Mouse (Mus musculus): ENCODE measurements around the gene Adarb1. TPM values are rescaled to one million over a fixed set of nuclear protein-coding genes. Genes with fewer than 3 reads are reported as not detected.

The Adarb1 gene
- polyA plus RNA-seq, 1 experiment from 2014 or later: 1.1 TPM

- Histone ChIP-seq H3K27me3 (ENCODE audit: control insufficient read depth, insufficient read depth, low read depth, low read length) (no peaks in the 10 kb centered on the region), H3K9ac (ENCODE audit: low read depth, low read length) (no peak overlapping the region), H3K27ac (ENCODE audit: low read length) (no peak overlapping the region), H3K9me3 (replicated peaks; ENCODE audit: control insufficient read depth, low read length) (no peaks in the 10 kb centered on the region), H3K4me1 (ENCODE audit: control insufficient read depth, low read depth, low read length) (no peaks in the 10 kb centered on the region), H3K36me3 (ENCODE audit: control insufficient read depth, insufficient read depth) (no peaks in the 10 kb centered on the region), H3K4me3 (ENCODE audit: low read depth, low read length) (no peak overlapping the region), H3K4me2 (ENCODE audit: low read depth, low read length) (no peak overlapping the region)
- 71% methylated on average over 9 of the region's 9 CpGs for WGBS (ENCODE audit: insufficient replicate concordance)
- no peak for ATAC-seq (ENCODE audit: low read depth)
Observed at GRCm38 (mm10) chr10:77333518-77333917, 84.6 kb downstream of the Adarb1 start.

DNA sequence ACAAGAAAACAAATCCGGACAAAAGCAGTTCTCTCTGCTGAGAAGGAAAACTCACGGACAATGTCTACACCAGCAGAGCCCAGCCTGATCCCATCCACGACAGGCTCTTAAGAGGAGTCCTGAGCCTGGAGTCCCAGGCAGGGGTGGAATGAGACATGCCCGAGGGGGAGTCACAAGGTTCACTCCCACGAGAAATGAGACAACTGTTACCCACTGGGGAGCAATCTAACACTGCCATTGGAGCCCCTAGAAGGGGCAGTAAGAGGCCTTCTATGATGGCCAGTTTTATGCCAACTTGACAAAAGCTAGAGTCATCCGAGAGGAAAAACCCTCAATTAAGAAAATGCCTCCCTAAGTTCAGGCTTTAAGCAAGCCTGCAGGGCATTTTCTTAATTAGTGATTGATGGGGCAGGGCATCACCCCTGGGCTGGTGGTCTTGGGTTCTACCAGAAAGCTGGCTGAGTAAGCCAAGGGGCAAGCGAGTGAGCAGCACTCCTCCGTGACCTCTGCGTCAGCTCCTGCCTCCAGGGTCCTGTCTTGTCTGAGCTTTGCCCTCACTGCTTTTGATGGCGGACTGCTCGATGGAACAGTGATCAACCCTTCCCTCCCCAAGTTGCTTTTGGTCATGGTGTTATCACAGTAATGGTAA, 88.5 kb downstream of the Adarb1 start:
- H3K27me3 ChIP-seq (ENCODE audit: control insufficient read depth, insufficient read depth, low read depth, low read length): no peaks in the 10 kb centered on the region
- WGBS (ENCODE audit: insufficient replicate concordance): 63% methylated on average over 11 of the region's 11 CpGs
- no peaks in the 10 kb centered on the region for H3K36me3 ChIP-seq (ENCODE audit: control insufficient read depth, insufficient read depth)
- H3K4me2 ChIP-seq (ENCODE audit: low read depth, low read length): no peak overlapping the region
- H3K4me1 ChIP-seq (ENCODE audit: control insufficient read depth, low read depth, low read length): no peaks in the 10 kb centered on the region
- H3K9me3 ChIP-seq (replicated peaks; ENCODE audit: control insufficient read depth, low read length): no peaks in the 10 kb centered on the region
- no peak for ATAC-seq (ENCODE audit: low read depth)
- no peak overlapping the region for H3K9ac ChIP-seq (ENCODE audit: low read depth, low read length)
- H3K4me3 ChIP-seq (ENCODE audit: low read depth, low read length): no peak overlapping the region
- H3K27ac ChIP-seq (ENCODE audit: low read length): no peak overlapping the region

GRCm38 (mm10) chr10:77324716-77325115, 93.4 kb downstream of the Adarb1 start:
- Histone ChIP-seq H3K9me3 (replicated peaks; ENCODE audit: control insufficient read depth, low read length) (no peaks in the 10 kb centered on the region), H3K27ac (ENCODE audit: low read length) (no peak overlapping the region), H3K4me2 (ENCODE audit: low read depth, low read length) (no peak overlapping the region), H3K4me1 (ENCODE audit: control insufficient read depth, low read depth, low read length) (no peaks in the 10 kb centered on the region), H3K36me3 (ENCODE audit: control insufficient read depth, insufficient read depth) (no peaks in the 10 kb centered on the region), H3K27me3 (ENCODE audit: control insufficient read depth, insufficient read depth, low read depth, low read length) (no peaks in the 10 kb centered on the region), H3K4me3 (ENCODE audit: low read depth, low read length) (no peak overlapping the region), H3K9ac (ENCODE audit: low read depth, low read length) (no peak overlapping the region)
- no peak for ATAC-seq (ENCODE audit: low read depth)
- WGBS (ENCODE audit: insufficient replicate concordance): 77% methylated on average over 6 of the region's 6 CpGs

DNA sequence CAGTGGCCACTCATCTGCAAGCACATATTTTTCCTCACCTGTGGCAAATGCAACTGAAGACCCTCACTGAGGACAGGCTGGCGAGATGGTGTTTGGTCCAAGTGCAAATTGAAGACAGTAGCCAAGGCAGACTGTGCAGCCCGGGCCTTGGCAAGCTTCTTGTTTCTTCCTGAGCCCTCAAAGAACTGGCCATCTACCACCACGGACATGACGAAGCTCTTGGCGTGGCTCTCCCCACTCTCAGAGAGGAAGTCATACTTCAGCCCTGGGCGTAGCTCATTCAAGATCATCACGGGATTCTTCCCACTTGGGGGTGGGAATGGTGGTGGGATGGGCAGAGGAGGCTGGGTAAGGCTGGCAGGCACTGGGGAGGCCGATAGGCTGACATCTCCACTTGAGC, 96.5 kb downstream of the Adarb1 start:
- H3K27ac ChIP-seq (ENCODE audit: low read length): no peak overlapping the region
- no peaks in the 10 kb centered on the region for H3K27me3 ChIP-seq (ENCODE audit: control insufficient read depth, insufficient read depth, low read depth, low read length)
- no peaks in the 10 kb centered on the region for H3K4me1 ChIP-seq (ENCODE audit: control insufficient read depth, low read depth, low read length)
- ATAC-seq (ENCODE audit: low read depth): no peak
- no peaks in the 10 kb centered on the region for H3K9me3 ChIP-seq (replicated peaks; ENCODE audit: control insufficient read depth, low read length)
- H3K9ac ChIP-seq (ENCODE audit: low read depth, low read length): no peak overlapping the region
- H3K4me2 ChIP-seq (ENCODE audit: low read depth, low read length): no peak overlapping the region
- no peak overlapping the region for H3K4me3 ChIP-seq (ENCODE audit: low read depth, low read length)
- 62% methylated on average over 8 of the region's 8 CpGs for WGBS (ENCODE audit: insufficient replicate concordance)
- no peaks in the 10 kb centered on the region for H3K36me3 ChIP-seq (ENCODE audit: control insufficient read depth, insufficient read depth)

DNA sequence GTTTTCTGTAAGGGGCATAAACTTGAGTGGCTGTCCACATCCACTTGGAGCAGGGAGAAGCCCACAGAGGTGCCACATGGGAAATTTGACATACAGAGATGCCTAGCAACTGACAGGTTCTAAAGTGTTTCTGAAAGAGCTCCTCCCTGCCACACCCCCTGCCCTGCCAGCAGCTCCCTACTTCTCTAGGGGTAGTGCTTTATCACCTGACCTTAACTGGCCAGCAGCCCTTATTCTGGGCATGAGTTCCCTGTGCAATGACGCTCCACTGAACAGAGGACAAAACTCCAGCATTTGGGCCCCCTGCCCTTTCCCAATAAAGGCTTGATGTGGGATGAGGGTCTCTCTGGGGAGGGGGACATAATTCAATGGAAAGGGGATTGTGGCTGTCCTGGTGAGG, 97.1 kb downstream of the Adarb1 start:
- no peak overlapping the region for H3K27ac ChIP-seq (ENCODE audit: low read length)
- 50% methylated on average over 1 of the region's 1 CpGs for WGBS (ENCODE audit: insufficient replicate concordance)
- no peak overlapping the region for H3K4me3 ChIP-seq (ENCODE audit: low read depth, low read length)
- no peak for ATAC-seq (ENCODE audit: low read depth)
- no peaks in the 10 kb centered on the region for H3K36me3 ChIP-seq (ENCODE audit: control insufficient read depth, insufficient read depth)
- no peaks in the 10 kb centered on the region for H3K9me3 ChIP-seq (replicated peaks; ENCODE audit: control insufficient read depth, low read length)
- no peaks in the 10 kb centered on the region for H3K4me1 ChIP-seq (ENCODE audit: control insufficient read depth, low read depth, low read length)
- H3K27me3 ChIP-seq (ENCODE audit: control insufficient read depth, insufficient read depth, low read depth, low read length): no peaks in the 10 kb centered on the region
- no peak overlapping the region for H3K9ac ChIP-seq (ENCODE audit: low read depth, low read length)
- no peak overlapping the region for H3K4me2 ChIP-seq (ENCODE audit: low read depth, low read length)

DNA sequence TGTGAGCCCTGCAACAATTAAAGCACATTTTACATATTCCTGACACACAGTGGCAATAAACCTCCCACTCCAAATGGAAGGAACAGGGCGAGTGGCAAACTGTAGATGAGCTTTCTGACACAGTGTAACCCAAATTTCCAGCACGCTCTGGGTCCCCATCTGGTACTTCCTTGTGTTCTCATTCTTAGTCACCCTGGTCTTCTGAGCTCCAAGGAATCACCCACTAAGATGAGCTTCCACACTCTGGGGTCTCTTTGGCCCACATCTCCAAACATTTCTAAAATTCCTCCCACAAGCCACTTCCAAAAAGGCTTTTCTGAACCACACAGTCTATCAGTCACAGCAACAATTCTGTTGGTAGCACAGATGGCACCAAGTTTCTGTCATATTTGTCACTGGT, 102.4 kb downstream of the Adarb1 start:
- Histone ChIP-seq H3K36me3 (ENCODE audit: control insufficient read depth, insufficient read depth) (no peaks in the 10 kb centered on the region), H3K4me2 (ENCODE audit: low read depth, low read length) (no peak overlapping the region), H3K4me1 (ENCODE audit: control insufficient read depth, low read depth, low read length) (no peaks in the 10 kb centered on the region), H3K4me3 (ENCODE audit: low read depth, low read length) (no peak overlapping the region), H3K9ac (ENCODE audit: low read depth, low read length) (no peak overlapping the region), H3K9me3 (replicated peaks; ENCODE audit: control insufficient read depth, low read length) (no peaks in the 10 kb centered on the region), H3K27me3 (ENCODE audit: control insufficient read depth, insufficient read depth, low read depth, low read length) (no peaks in the 10 kb centered on the region), H3K27ac (ENCODE audit: low read length) (no peak overlapping the region)
- ATAC-seq (ENCODE audit: low read depth): no peak
- WGBS (ENCODE audit: insufficient replicate concordance): 60% methylated on average over 2 of the region's 2 CpGs

DNA sequence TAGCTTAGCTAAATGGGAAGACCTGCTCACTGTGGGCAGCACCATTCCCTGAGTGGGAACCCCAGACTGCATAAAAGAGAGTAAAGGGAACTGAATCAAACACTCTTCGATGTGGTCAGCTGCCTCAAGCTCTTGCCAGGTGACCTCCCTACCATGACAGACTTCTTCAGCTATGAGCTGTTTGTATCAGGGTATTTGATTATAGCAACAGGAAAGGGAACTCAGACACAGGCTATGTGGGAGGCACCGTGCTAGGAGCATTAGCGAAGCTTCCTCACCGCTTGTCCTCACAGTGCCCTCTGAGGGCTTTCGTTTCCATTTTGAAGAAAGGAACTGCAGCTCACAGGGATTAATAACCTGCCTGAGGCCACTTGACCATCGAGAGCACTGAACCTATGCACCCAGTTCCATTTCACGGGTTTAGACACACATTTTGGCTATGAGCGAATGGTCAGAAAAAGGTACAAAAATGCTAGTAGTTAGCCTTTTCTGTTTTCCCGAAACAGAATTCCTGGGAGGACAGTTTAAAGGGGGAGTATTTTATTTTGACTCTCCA, 103.3 kb downstream of the Adarb1 start:
- no peak overlapping the region for H3K4me2 ChIP-seq (ENCODE audit: low read depth, low read length)
- no peak overlapping the region for H3K4me3 ChIP-seq (ENCODE audit: low read depth, low read length)
- 57% methylated on average over 9 of the region's 9 CpGs for WGBS (ENCODE audit: insufficient replicate concordance)
- no peak overlapping the region for H3K9ac ChIP-seq (ENCODE audit: low read depth, low read length)
- H3K9me3 ChIP-seq (replicated peaks; ENCODE audit: control insufficient read depth, low read length): no peaks in the 10 kb centered on the region
- no peak for ATAC-seq (ENCODE audit: low read depth)
- H3K36me3 ChIP-seq (ENCODE audit: control insufficient read depth, insufficient read depth): no peaks in the 10 kb centered on the region
- no peak overlapping the region for H3K27ac ChIP-seq (ENCODE audit: low read length)
- H3K4me1 ChIP-seq (ENCODE audit: control insufficient read depth, low read depth, low read length): no peaks in the 10 kb centered on the region
- H3K27me3 ChIP-seq (ENCODE audit: control insufficient read depth, insufficient read depth, low read depth, low read length): no peaks in the 10 kb centered on the region

DNA sequence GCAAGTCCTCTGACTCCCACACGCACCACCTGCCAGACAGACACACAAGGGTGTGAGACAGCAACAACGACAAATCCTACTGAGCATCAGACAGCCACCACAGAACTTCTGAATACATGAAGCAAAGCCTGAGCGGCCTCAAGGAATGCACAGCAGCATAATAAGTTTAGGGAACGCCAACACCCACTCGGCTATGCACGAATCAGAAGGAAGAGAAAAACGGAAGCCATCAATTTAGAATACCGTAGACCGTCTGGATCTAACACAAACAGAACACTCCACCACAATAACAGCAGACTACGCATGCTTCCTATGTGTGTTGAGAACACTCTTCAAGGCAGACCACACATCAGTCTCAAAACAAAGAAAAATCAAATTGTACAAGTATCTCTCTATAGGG, 109.1 kb downstream of the Adarb1 start:
- no peaks in the 10 kb centered on the region for H3K36me3 ChIP-seq (ENCODE audit: control insufficient read depth, insufficient read depth)
- ATAC-seq (ENCODE audit: low read depth): no peak
- no peaks in the 10 kb centered on the region for H3K9me3 ChIP-seq (replicated peaks; ENCODE audit: control insufficient read depth, low read length)
- no peak overlapping the region for H3K27ac ChIP-seq (ENCODE audit: low read length)
- no peak overlapping the region for H3K4me2 ChIP-seq (ENCODE audit: low read depth, low read length)
- no peaks in the 10 kb centered on the region for H3K27me3 ChIP-seq (ENCODE audit: control insufficient read depth, insufficient read depth, low read depth, low read length)
- no peak overlapping the region for H3K9ac ChIP-seq (ENCODE audit: low read depth, low read length)
- WGBS (ENCODE audit: insufficient replicate concordance): 70% methylated on average over 10 of the region's 10 CpGs
- no peaks in the 10 kb centered on the region for H3K4me1 ChIP-seq (ENCODE audit: control insufficient read depth, low read depth, low read length)
- no peak overlapping the region for H3K4me3 ChIP-seq (ENCODE audit: low read depth, low read length)

- H3K9ac ChIP-seq (ENCODE audit: low read depth, low read length): no peak overlapping the region
- no peak overlapping the region for H3K4me2 ChIP-seq (ENCODE audit: low read depth, low read length)
- no peak overlapping the region for H3K27ac ChIP-seq (ENCODE audit: low read length)
- no peaks in the 10 kb centered on the region for H3K9me3 ChIP-seq (replicated peaks; ENCODE audit: control insufficient read depth, low read length)
- H3K36me3 ChIP-seq (ENCODE audit: control insufficient read depth, insufficient read depth): no peaks in the 10 kb centered on the region
- H3K4me1 ChIP-seq (ENCODE audit: control insufficient read depth, low read depth, low read length): peaks cover 6% of the 10 kb centered on the region
- H3K4me3 ChIP-seq (ENCODE audit: low read depth, low read length): no peak overlapping the region
- H3K27me3 ChIP-seq (ENCODE audit: control insufficient read depth, insufficient read depth, low read depth, low read length): no peaks in the 10 kb centered on the region
- 66% methylated on average over 8 of the region's 8 CpGs for WGBS (ENCODE audit: insufficient replicate concordance)
- ATAC-seq (ENCODE audit: low read depth): no peak
Observed at GRCm38 (mm10) chr10:77305766-77306165, 112.3 kb downstream of the Adarb1 start.
